Mouse (Mus musculus) cerebellum, adult 8-10 months (tissue): ENCODE measurements around the gene Foxo3.

Experiments used
- DNase-seq: peaks from one replicate; pipeline ENCODE4 v3.0.0; 2022

Gene Foxo3

GRCm38 (mm10) chr10:42275401-42275870 is 1.1 kb downstream of the Foxo3 start:
- DNase-seq = peak; percentile 62

GRCm38 (mm10) chr10:42274712-42275400 is 1.7 kb downstream of the Foxo3 start:
- no peak for DNase-seq

- peak; percentile 53 for DNase-seq
These were observed 2.5 kb downstream of the Foxo3 start for GRCm38 (mm10) chr10:42273760-42274691.

GRCm38 (mm10) chr10:42273403-42273759 is 3.2 kb downstream of the Foxo3 start:
- no peak for DNase-seq

GRCm38 (mm10) chr10:42271454-42272230 is 4.9 kb downstream of the Foxo3 start:
- no peak for DNase-seq

- DNase-seq = peak; percentile 11
These were observed 6.1 kb downstream of the Foxo3 start for GRCm38 (mm10) chr10:42270277-42271083.

- DNase-seq = peak; percentile 15
These were observed 7.1 kb downstream of the Foxo3 start for GRCm38 (mm10) chr10:42269281-42270025.

GRCm38 (mm10) chr10:42267811-42268545 is 8.6 kb downstream of the Foxo3 start:
- peak; percentile 10 for DNase-seq

GRCm38 (mm10) chr10:42265021-42265689 is 11.4 kb downstream of the Foxo3 start:
- DNase-seq = no peak

GRCm38 (mm10) chr10:42264195-42264594 is 12.4 kb downstream of the Foxo3 start:
- no peak for DNase-seq

- no peak for DNase-seq
These were observed 12.9 kb downstream of the Foxo3 start for GRCm38 (mm10) chr10:42263701-42264100.

GRCm38 (mm10) chr10:42262061-42262460 is 14.5 kb downstream of the Foxo3 start:
- DNase-seq = no peak

- DNase-seq = no peak
These were observed 15.5 kb downstream of the Foxo3 start for GRCm38 (mm10) chr10:42261103-42261502.

GRCm38 (mm10) chr10:42260523-42260922 is 16.0 kb downstream of the Foxo3 start:
- no peak for DNase-seq

GRCm38 (mm10) chr10:42259602-42260001 is 17.0 kb downstream of the Foxo3 start:
- DNase-seq = no peak

- DNase-seq = no peak
These were observed 18.6 kb downstream of the Foxo3 start for GRCm38 (mm10) chr10:42257985-42258384.

- no peak for DNase-seq
These were observed 21.8 kb downstream of the Foxo3 start for GRCm38 (mm10) chr10:42254788-42255187.

GRCm38 (mm10) chr10:42251749-42252323 is 24.7 kb downstream of the Foxo3 start:
- DNase-seq = no peak

- no peak for DNase-seq
These were observed 25.4 kb downstream of the Foxo3 start for GRCm38 (mm10) chr10:42251203-42251602.

GRCm38 (mm10) chr10:42249965-42250364 is 26.6 kb downstream of the Foxo3 start:
- no peak for DNase-seq
